Mouse (Mus musculus): ENCODE measurements around the gene Mapkapk2. TPM values are rescaled to one million over a fixed set of nuclear protein-coding genes. Genes with fewer than 3 reads are reported as not detected.

Gene Mapkapk2
- polyA plus RNA-seq, 1 experiment from 2014 or later: 34.6 TPM

DNA sequence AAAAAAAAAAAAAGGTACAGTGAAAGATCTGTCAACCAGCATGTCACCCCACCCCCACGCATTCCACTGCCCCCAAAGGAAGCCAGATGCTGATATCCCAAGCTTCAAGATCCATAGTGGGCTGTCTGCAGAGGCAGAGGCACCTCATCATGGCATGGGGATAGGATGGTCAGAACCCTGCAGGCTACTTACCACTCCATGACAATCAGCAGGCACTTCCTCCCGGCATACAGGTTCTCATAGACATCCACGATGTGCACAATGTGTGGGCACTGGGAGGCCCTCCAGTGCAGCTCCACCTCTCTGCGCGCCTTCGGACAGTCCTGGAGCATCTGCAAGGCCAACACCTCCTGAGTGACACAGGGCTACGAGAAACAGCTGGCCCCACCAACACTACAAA lies 39.2 kb downstream of the Mapkapk2 start:
- WGBS: 64% methylated on average over 7 of the region's 7 CpGs
- Histone ChIP-seq H3K27ac (replicated peaks) (no peak overlapping the region), H3K36me3 (ENCODE audit: control insufficient read depth, insufficient read depth, low read length) (peaks cover 26% of the 10 kb centered on the region), H3K4me3 (ENCODE audit: low read depth, low read length) (no peak overlapping the region), H3K4me2 (replicated peaks; ENCODE audit: low read depth) (no peak overlapping the region), H3K4me1 (replicated peaks; ENCODE audit: control insufficient read depth, insufficient read depth) (no peaks in the 10 kb centered on the region), H3K9me3 (ENCODE audit: control insufficient read depth, low read length) (no peaks in the 10 kb centered on the region), H3K27me3 (ENCODE audit: control insufficient read depth, insufficient read depth, low read length) (no peaks in the 10 kb centered on the region), H3K9ac (ENCODE audit: low read length) (no peak overlapping the region)
- TF ChIP-seq EP300 (optimal IDR thresholded peaks at IDR 0.05) (no peak), CTCF (IDR thresholded peaks at IDR 0.05; ENCODE audit: low read depth) (no peak)
- DNase-seq (ENCODE audit: low spot score) (no peak), ATAC-seq (ENCODE audit: low FRiP score, low TSS enrichment) (no peak)

DNA sequence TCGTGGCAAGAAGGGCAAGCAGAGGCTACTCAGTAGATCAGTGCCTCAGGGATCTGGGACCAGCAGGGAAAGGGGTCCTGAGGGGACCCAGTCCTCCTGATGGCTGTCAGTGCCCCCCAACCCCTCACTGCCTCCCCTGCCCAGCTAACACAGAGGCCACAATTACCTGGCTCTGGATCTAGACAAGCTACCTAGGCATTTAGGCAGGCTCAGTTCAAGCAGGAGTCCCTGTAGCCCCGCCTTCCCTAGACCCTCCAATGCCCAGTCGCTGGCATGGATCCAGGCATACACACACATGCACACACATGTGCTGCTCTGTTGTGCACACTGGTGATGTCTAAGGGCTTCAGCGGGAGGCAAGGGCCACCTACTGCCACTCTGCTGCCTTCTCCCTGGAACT lies 43.4 kb downstream of the Mapkapk2 start:
- TF ChIP-seq CTCF (IDR thresholded peaks at IDR 0.05; ENCODE audit: low read depth): no peak
- TF ChIP-seq EP300 (optimal IDR thresholded peaks at IDR 0.05): no peak
- Histone ChIP-seq H3K4me2 (replicated peaks; ENCODE audit: low read depth) (no peak overlapping the region), H3K4me1 (replicated peaks; ENCODE audit: control insufficient read depth, insufficient read depth) (no peaks in the 10 kb centered on the region), H3K36me3 (ENCODE audit: control insufficient read depth, insufficient read depth, low read length) (peaks cover 26% of the 10 kb centered on the region), H3K4me3 (ENCODE audit: low read depth, low read length) (no peak overlapping the region), H3K9me3 (ENCODE audit: control insufficient read depth, low read length) (no peaks in the 10 kb centered on the region), H3K9ac (ENCODE audit: low read length) (no peak overlapping the region), H3K27me3 (ENCODE audit: control insufficient read depth, insufficient read depth, low read length) (no peaks in the 10 kb centered on the region), H3K27ac (replicated peaks) (no peak overlapping the region)
- 77% methylated on average over 4 of the region's 4 CpGs for WGBS
- ATAC-seq (ENCODE audit: low FRiP score, low TSS enrichment): no peak
- no peak for DNase-seq (ENCODE audit: low spot score)

DNA sequence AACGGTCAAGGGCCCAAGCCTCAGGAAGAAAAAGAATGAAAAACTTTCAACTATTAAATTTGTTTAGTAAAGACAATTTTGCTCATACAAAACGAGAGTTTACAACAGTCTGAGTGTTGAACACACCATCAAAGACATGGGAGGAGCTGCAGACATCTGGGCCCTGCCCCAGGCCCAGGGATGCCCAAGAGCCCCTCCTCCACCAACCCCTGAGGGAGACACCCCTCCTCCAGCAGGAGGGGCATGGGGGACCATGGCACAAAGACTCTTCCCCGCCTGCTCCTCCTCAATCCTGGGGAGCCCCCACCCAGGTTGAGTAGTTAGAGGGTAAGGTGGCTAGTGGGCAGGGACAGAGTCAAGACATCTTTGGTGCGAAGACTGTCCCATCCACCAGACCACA lies 44.0 kb downstream of the Mapkapk2 start:
- DNase-seq (ENCODE audit: low spot score) (no peak), ATAC-seq (ENCODE audit: low FRiP score, low TSS enrichment) (no peak)
- Histone ChIP-seq H3K27me3 (ENCODE audit: control insufficient read depth, insufficient read depth, low read length) (no peaks in the 10 kb centered on the region), H3K36me3 (ENCODE audit: control insufficient read depth, insufficient read depth, low read length) (peaks cover 26% of the 10 kb centered on the region), H3K4me2 (replicated peaks; ENCODE audit: low read depth) (no peak overlapping the region), H3K27ac (replicated peaks) (no peak overlapping the region), H3K9ac (ENCODE audit: low read length) (no peak overlapping the region), H3K4me3 (ENCODE audit: low read depth, low read length) (no peak overlapping the region), H3K9me3 (ENCODE audit: control insufficient read depth, low read length) (no peaks in the 10 kb centered on the region), H3K4me1 (replicated peaks; ENCODE audit: control insufficient read depth, insufficient read depth) (no peaks in the 10 kb centered on the region)
- 52% methylated on average over 4 of the region's 4 CpGs for WGBS
- TF ChIP-seq CTCF (IDR thresholded peaks at IDR 0.05; ENCODE audit: low read depth) (no peak), EP300 (optimal IDR thresholded peaks at IDR 0.05) (no peak)

DNA sequence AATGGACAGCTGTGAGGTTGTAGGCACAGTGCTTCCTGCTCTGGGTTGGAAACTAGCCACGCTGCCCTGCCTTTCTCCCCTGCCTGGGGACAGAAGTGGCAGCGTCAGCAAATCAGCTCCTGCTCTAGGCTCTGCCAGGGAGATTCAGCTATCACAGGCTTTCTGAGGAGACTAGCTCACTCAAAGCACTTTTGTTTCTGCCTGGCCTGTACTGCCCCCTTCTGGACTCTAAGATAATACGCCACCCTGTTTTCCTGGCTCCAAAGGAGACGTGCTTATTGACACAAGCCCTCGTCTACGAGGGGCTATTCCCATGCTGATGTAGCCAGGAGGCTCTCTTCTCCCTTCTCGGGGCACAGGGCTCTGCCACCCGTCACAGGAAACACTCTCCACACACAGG lies 44.4 kb downstream of the Mapkapk2 start:
- no peaks in the 10 kb centered on the region for H3K4me1 ChIP-seq (replicated peaks; ENCODE audit: control insufficient read depth, insufficient read depth)
- H3K27ac ChIP-seq (replicated peaks): no peak overlapping the region
- H3K4me3 ChIP-seq (ENCODE audit: low read depth, low read length): no peak overlapping the region
- peak; percentile 51 for DNase-seq (ENCODE audit: low spot score)
- H3K36me3 ChIP-seq (ENCODE audit: control insufficient read depth, insufficient read depth, low read length): peaks cover 26% of the 10 kb centered on the region
- H3K9me3 ChIP-seq (ENCODE audit: control insufficient read depth, low read length): no peaks in the 10 kb centered on the region
- H3K4me2 ChIP-seq (replicated peaks; ENCODE audit: low read depth): no peak overlapping the region
- WGBS: 10% methylated on average over 8 of the region's 8 CpGs
- no peak overlapping the region for H3K9ac ChIP-seq (ENCODE audit: low read length)
- ATAC-seq (ENCODE audit: low FRiP score, low TSS enrichment): peak; percentile 60
- TF ChIP-seq EP300 (optimal IDR thresholded peaks at IDR 0.05): no peak
- TF ChIP-seq CTCF (IDR thresholded peaks at IDR 0.05; ENCODE audit: low read depth): peak; percentile 89
- no peaks in the 10 kb centered on the region for H3K27me3 ChIP-seq (ENCODE audit: control insufficient read depth, insufficient read depth, low read length)

DNA sequence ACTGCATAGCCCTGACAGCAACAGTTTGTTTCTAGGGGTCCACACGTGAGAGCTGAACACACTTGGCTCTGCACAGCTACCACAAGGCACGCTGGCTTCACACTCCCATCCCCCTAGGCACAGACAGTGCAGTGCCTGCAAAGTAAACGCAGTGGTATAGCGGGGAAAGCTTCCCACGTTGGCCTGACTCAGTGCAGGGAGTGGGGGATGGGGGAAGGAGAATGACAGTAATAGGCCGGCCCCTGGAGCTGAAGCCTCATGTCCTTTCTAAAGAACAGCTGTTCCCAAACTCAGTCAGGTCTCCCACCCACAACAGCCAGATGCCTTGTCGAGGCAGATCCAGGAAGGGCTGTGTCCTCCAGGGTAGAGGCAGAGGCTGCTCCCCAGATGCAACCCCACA lies 46.6 kb downstream of the Mapkapk2 start:
- Histone ChIP-seq H3K27me3 (ENCODE audit: control insufficient read depth, insufficient read depth, low read length) (no peaks in the 10 kb centered on the region), H3K4me3 (ENCODE audit: low read depth, low read length) (no peak overlapping the region), H3K9ac (ENCODE audit: low read length) (no peak overlapping the region), H3K4me1 (replicated peaks; ENCODE audit: control insufficient read depth, insufficient read depth) (no peaks in the 10 kb centered on the region), H3K4me2 (replicated peaks; ENCODE audit: low read depth) (no peak overlapping the region), H3K36me3 (ENCODE audit: control insufficient read depth, insufficient read depth, low read length) (peaks cover 10% of the 10 kb centered on the region; the same call in 1 of the 2 replicates), H3K27ac (replicated peaks) (no peak overlapping the region), H3K9me3 (ENCODE audit: control insufficient read depth, low read length) (no peaks in the 10 kb centered on the region)
- WGBS: 37% methylated on average over 7 of the region's 7 CpGs
- DNase-seq (ENCODE audit: low spot score): no peak
- TF ChIP-seq CTCF (IDR thresholded peaks at IDR 0.05; ENCODE audit: low read depth): no peak
- TF ChIP-seq EP300 (optimal IDR thresholded peaks at IDR 0.05): no peak
- no peak for ATAC-seq (ENCODE audit: low FRiP score, low TSS enrichment)

DNA sequence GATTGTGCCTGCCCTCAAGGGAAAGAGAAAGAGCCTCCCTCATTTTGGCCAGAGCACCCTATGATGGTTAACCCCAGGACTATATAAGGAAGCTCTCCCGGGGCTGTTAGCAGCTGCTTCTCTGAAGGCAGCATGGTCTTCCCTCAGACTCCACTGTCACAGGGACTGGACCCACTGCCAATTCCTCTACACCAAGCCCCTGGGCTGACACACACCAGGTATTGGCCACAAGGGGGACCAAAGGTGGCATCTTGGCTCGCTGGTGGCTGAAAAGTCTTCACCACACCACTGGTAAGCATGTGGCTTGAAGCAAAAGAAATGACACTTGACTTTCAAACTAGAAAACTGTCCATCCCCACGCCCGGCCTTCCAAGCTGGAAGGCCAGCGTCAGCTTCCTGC lies 47.0 kb downstream of the Mapkapk2 start:
- Histone ChIP-seq H3K4me3 (ENCODE audit: low read depth, low read length) (no peak overlapping the region), H3K4me1 (replicated peaks; ENCODE audit: control insufficient read depth, insufficient read depth) (no peaks in the 10 kb centered on the region), H3K27me3 (ENCODE audit: control insufficient read depth, insufficient read depth, low read length) (no peaks in the 10 kb centered on the region), H3K4me2 (replicated peaks; ENCODE audit: low read depth) (no peak overlapping the region), H3K27ac (replicated peaks) (no peak overlapping the region), H3K9ac (ENCODE audit: low read length) (no peak overlapping the region), H3K36me3 (ENCODE audit: control insufficient read depth, insufficient read depth, low read length) (peaks cover 6% of the 10 kb centered on the region; the same call in 1 of the 2 replicates), H3K9me3 (ENCODE audit: control insufficient read depth, low read length) (no peaks in the 10 kb centered on the region)
- DNase-seq (ENCODE audit: low spot score) (no peak), ATAC-seq (ENCODE audit: low FRiP score, low TSS enrichment) (no peak)
- WGBS: 72% methylated on average over 5 of the region's 5 CpGs
- TF ChIP-seq EP300 (optimal IDR thresholded peaks at IDR 0.05) (no peak), CTCF (IDR thresholded peaks at IDR 0.05; ENCODE audit: low read depth) (peak; percentile 26; the same call in 1 of the 2 replicates)
